In the genomic region with DNA sequence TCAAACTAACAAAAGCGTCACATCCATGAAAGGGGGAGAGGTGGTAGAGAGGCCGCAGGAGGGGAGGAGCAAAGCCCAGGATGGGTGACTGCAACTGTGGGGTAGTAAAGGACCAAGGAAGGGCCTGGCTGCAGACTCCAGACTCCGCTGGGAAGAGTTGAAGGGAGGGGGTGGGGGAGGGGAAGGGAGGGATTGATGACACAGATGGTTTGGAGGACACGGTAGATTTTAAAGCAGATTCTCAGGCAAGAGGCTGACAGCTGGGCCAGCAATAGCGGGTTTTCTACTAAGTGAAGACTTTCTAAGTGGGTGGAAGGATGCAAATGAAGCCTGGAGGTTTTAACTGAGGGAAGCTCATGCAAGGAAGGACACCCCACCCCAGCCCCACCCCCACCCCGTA, we compare ENCODE assay signal across 11 mouse cellular contexts. TPM values are rescaled to one million over a fixed set of nuclear protein-coding genes. Genes with fewer than 3 reads are reported as not detected.
A peak's percentile ranks its signal among the peaks of the same experiment; 100 is the strongest.
DNase-seq lines count a peak whose midpoint lies in the region; ATAC-seq lines count a peak whose summit lies in the region.
"Had no signal": no experiment of that assay in that cellular context is flagged by ENCODE, and none has a peak within 500 bp of the region (broad histone marks: within the 10 kb centered on the region; RNA-seq: fewer than 3 reads in every experiment).

No protein-coding gene starts in this region.

- peaks cover 19% of the 10 kb centered on the region for H3K4me1 ChIP-seq in midbrain, embryonic 12.5 days
- H3K4me1 ChIP-seq in midbrain, embryonic 15.5 days: peaks cover 5% of the 10 kb centered on the region
- peaks cover 19% of the 10 kb centered on the region for H3K4me1 ChIP-seq in neural tube, embryonic 11.5 days (ENCODE audit: control insufficient read depth, insufficient read depth, low read length)
- H3K4me1 ChIP-seq: stomach, embryonic 15.5 days had no signal

- 17% methylated on average over 6 of the region's 6 CpGs for WGBS in midbrain, embryonic 12.5 days
- WGBS in midbrain, embryonic 15.5 days: 18% methylated on average over 6 of the region's 6 CpGs
- WGBS in neural tube, embryonic 11.5 days: 5% methylated on average over 6 of the region's 6 CpGs

- no peak for DNase-seq in frontal cortex, postnatal 14 days (ENCODE audit: low spot score in 2 of 2)
- peak; percentile 58 for DNase-seq in embryo, embryonic 9.5 days (ENCODE audit: extremely low spot score)
- DNase-seq in neural tube, embryonic 11.5 days (ENCODE audit: low spot score): peak; percentile 62
- DNase-seq in heart, postnatal 36 days: no peak
- no peak for DNase-seq in adrenal gland, adult 2 months
- DNase-seq: gastrocnemius, postnatal 10 days; kidney, adult 18-20 months had no signal

- H3K27ac ChIP-seq in midbrain, embryonic 12.5 days (replicated peaks): 0 out of 2 replicates have a peak overlapping the region, but pooled peaks have one; percentile 25
- H3K27ac ChIP-seq in midbrain, embryonic 15.5 days: no peak overlapping the region
- H3K27ac ChIP-seq in neural tube, embryonic 11.5 days (ENCODE audit: low read depth, low read length): no peak overlapping the region
- H3K27ac ChIP-seq: stomach, embryonic 15.5 days had no signal

- ATAC-seq in frontal cortex, adult (ENCODE audit: low TSS enrichment): peak; percentile 83
- ATAC-seq in midbrain, embryonic 12.5 days (ENCODE audit: low FRiP score, low read depth): 0 out of 2 replicates have a peak, but pooled peaks have one; percentile 28
- no peak for ATAC-seq in midbrain, embryonic 15.5 days (replicated peaks)
- peak; percentile 31; the same call in 1 of the 2 replicates for ATAC-seq in neural tube, embryonic 11.5 days (ENCODE audit: insufficient read depth, low FRiP score, low TSS enrichment)

- no peaks in the 10 kb centered on the region for H3K9me3 ChIP-seq in midbrain, embryonic 12.5 days
- H3K9me3 ChIP-seq in midbrain, embryonic 15.5 days: no peaks in the 10 kb centered on the region
- no peaks in the 10 kb centered on the region for H3K9me3 ChIP-seq in neural tube, embryonic 11.5 days (ENCODE audit: control insufficient read depth, low read length)
- H3K9me3 ChIP-seq: stomach, embryonic 15.5 days had no signal

- H3K27me3 ChIP-seq in midbrain, embryonic 12.5 days: no peaks in the 10 kb centered on the region
- H3K27me3 ChIP-seq in midbrain, embryonic 15.5 days (replicated peaks): no peaks in the 10 kb centered on the region
- no peaks in the 10 kb centered on the region for H3K27me3 ChIP-seq in neural tube, embryonic 11.5 days (ENCODE audit: control insufficient read depth, insufficient read depth, low read length)
- H3K27me3 ChIP-seq: stomach, embryonic 15.5 days had no signal

- intact Hi-C loops in heart, postnatal 36 days (cut with DNase I): no loop called here

- H3K36me3 ChIP-seq in midbrain, embryonic 12.5 days: peaks cover 31% of the 10 kb centered on the region
- H3K36me3 ChIP-seq in midbrain, embryonic 15.5 days (replicated peaks): no peaks in the 10 kb centered on the region
- no peaks in the 10 kb centered on the region for H3K36me3 ChIP-seq in neural tube, embryonic 11.5 days (ENCODE audit: control insufficient read depth, insufficient read depth, low read length)

- no peak overlapping the region for H3K9ac ChIP-seq in midbrain, embryonic 12.5 days (replicated peaks)
- no peak overlapping the region for H3K9ac ChIP-seq in midbrain, embryonic 15.5 days
- no peak overlapping the region; the same call in 1 of the 2 replicates for H3K9ac ChIP-seq in neural tube, embryonic 11.5 days (ENCODE audit: low read length)
- H3K9ac ChIP-seq: stomach, embryonic 15.5 days had no signal

- H3K4me3 ChIP-seq in midbrain, embryonic 12.5 days: no peak overlapping the region
- H3K4me3 ChIP-seq in midbrain, embryonic 15.5 days: no peak overlapping the region
- H3K4me3 ChIP-seq in neural tube, embryonic 11.5 days (ENCODE audit: low read depth, low read length): no peak overlapping the region
- H3K4me3 ChIP-seq: stomach, embryonic 15.5 days had no signal

- peak overlapping the region; percentile 13; the same call in 1 of the 2 replicates for H3K4me2 ChIP-seq in midbrain, embryonic 12.5 days (replicated peaks)
- no peak overlapping the region for H3K4me2 ChIP-seq in midbrain, embryonic 15.5 days
- no peak overlapping the region for H3K4me2 ChIP-seq in neural tube, embryonic 11.5 days (ENCODE audit: low read depth)
- H3K4me2 ChIP-seq: stomach, embryonic 15.5 days had no signal

RNA-seq across cellular contexts. Expression of a gene that starts 4.3 kb away (rescaled TPM):
- 6.8 and 7.7 TPM in 2 replicates for polyA plus RNA-seq in midbrain, embryonic 12.5 days (2016; fragmentation: Nextera tagmentation; extraction: Ambion mirVana)
- 0.53 and 0.66 TPM in 2 replicates for polyA plus RNA-seq in midbrain, embryonic 15.5 days (2015; fragmentation: Nextera tagmentation; extraction: Ambion mirVana)
- polyA plus RNA-seq in neural tube, embryonic 11.5 days (2014; fragmentation: Nextera tagmentation; extraction: Ambion mirVana): 7.0 and 9.0 TPM in 2 replicates
- total RNA-seq in heart, postnatal 36 days (2021): under 1 TPM; 0.22 to 0.25 TPM
- total RNA-seq in adrenal gland, adult 2 months (2021): under 1 TPM; 0.28 to 0.52 TPM
- polyA plus RNA-seq in adrenal gland, adult 2 months (2012; rRNA removed): 0.03 and 0.06 TPM in 2 replicates

RNA-seq across cellular contexts. Expression of a gene that starts 55.4 kb away (rescaled TPM):
- polyA plus RNA-seq in midbrain, embryonic 12.5 days (2016; fragmentation: Nextera tagmentation; extraction: Ambion mirVana): 17.9 and 19.2 TPM in 2 replicates
- polyA plus RNA-seq in midbrain, embryonic 15.5 days (2015; fragmentation: Nextera tagmentation; extraction: Ambion mirVana): 15.1 and 17.2 TPM in 2 replicates
- 18.5 and 20.1 TPM in 2 replicates for polyA plus RNA-seq in neural tube, embryonic 11.5 days (2014; fragmentation: Nextera tagmentation; extraction: Ambion mirVana)
- 10 to 100 TPM; 11.9 to 14.2 TPM for total RNA-seq in heart, postnatal 36 days (2021)
- 10 to 100 TPM; 13.6 to 14.0 TPM for total RNA-seq in adrenal gland, adult 2 months (2021)
- 0.90 and 1.3 TPM in 2 replicates for polyA plus RNA-seq in adrenal gland, adult 2 months (2012; rRNA removed)

Comparison
In these comparisons a context has a peak if more than half of its experiments do, and no peak if none do; other contexts are left out.
1. DNase-seq: peak in embryo, embryonic 9.5 days (single experiment) and neural tube, embryonic 11.5 days (single experiment); none in frontal cortex, postnatal 14 days (0 of 2), heart, postnatal 36 days (0 of 2) and adrenal gland, adult 2 months (single experiment).